Mouse (Mus musculus) MEL (cell line): ENCODE measurements around the gene Prss40.

Experiments used
- CTCF ChIP-seq, 3 experiments: IDR thresholded peaks in 2 of 3; conservative IDR thresholded peaks in 1 of 3; 2 replicates each; pipeline ENCODE4 v1.5.1; 2011 to 2012; ENCODE audit warnings: low read length in 3 of 3, low read depth in 2 of 3, mild to moderate bottlenecking in 2 of 3, improper control_type of control experiment in 1 of 3, inconsistent platforms in 1 of 3, mixed read lengths in 1 of 3, moderate library complexity in 1 of 3; ENCODE audit not compliant: control insufficient read depth in 1 of 3, insufficient read depth in 1 of 3, poor library complexity in 1 of 3, severe bottlenecking in 1 of 3
- EP300 ChIP-seq, 2 experiments: IDR thresholded peaks; 2 replicates each; pipeline ENCODE4 v1.6.1; 2011; ENCODE audit warnings: improper control_type of control experiment in 2 of 2, low read length in 2 of 2, low read depth in 1 of 2, mild to moderate bottlenecking in 1 of 2
- MAFK ChIP-seq: IDR thresholded peaks from 2 replicates; pipeline ENCODE4 v1.6.1; 2011; ENCODE audit warnings: low read depth, mild to moderate bottlenecking, low read length, improper control_type of control experiment, borderline replicate concordance
- MXI1 ChIP-seq: IDR thresholded peaks from 2 replicates; pipeline ENCODE4 v1.6.1; 2011; ENCODE audit warnings: mild to moderate bottlenecking, low read depth, low read length, improper control_type of control experiment
- POLR2A ChIP-seq, 2 experiments: IDR thresholded peaks; 2 replicates each; pipeline ENCODE4 v1.6.1; 2011 to 2012; ENCODE audit warnings: low read length in 2 of 2, mild to moderate bottlenecking in 2 of 2, control low read depth in 1 of 2, improper control_type of control experiment in 1 of 2, low read depth in 1 of 2, moderate library complexity in 1 of 2; ENCODE audit not compliant: control insufficient read depth in 1 of 2, insufficient read depth in 1 of 2, poor library complexity in 1 of 2
- TAL1 ChIP-seq: IDR thresholded peaks from 2 replicates; pipeline ENCODE4 v1.6.1; 2012; ENCODE audit warnings: mild to moderate bottlenecking, inconsistent platforms, low read length, moderate library complexity, mixed read lengths
- USF1 ChIP-seq: IDR thresholded peaks from 2 replicates; pipeline ENCODE4 v1.6.1; 2014; ENCODE audit warnings: low read depth, mild to moderate bottlenecking, inconsistent platforms, low read length, improper control_type of control experiment, moderate library complexity
- ZKSCAN1 ChIP-seq: IDR thresholded peaks from 2 replicates; pipeline ENCODE4 v1.6.1; 2012; ENCODE audit warnings: low read depth, mild to moderate bottlenecking, inconsistent platforms, low read length, improper control_type of control experiment, moderate library complexity
- ZMIZ1 ChIP-seq: IDR thresholded peaks from 2 replicates; pipeline ENCODE4 v1.6.1; 2012; ENCODE audit warnings: low read depth, mild to moderate bottlenecking, inconsistent platforms, low read length, improper control_type of control experiment, moderate library complexity

DNA sequence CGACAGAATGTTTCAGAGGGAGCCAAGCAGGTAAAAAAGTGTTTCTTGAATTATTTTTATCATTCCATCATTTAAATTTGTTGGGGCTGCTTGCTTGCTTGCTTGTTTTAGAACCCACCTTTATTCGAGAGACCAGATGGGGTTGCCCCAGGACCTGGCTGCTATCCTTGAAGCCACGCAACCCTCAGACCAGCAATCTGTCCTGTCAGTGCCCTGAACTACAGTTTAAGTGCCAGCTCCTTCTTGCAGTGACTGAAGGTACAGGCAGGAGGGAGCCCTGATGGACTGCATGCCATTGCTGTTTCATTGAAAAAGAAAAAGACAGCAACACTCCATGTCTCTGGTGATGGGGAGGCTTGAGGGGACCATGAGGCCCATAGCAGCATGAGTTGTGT, 37.9 kb downstream of the Prss40 start:
- no peak for TF ChIP-seq CTCF (IDR thresholded peaks at IDR 0.05 in 2 of 3, conservative IDR thresholded peaks at IDR 0.05 in 1 of 3; ENCODE audit: control insufficient read depth in 1 of 3, insufficient read depth in 1 of 3, low read depth in 2 of 3, low read length in 3 of 3, poor library complexity in 1 of 3, severe bottlenecking in 1 of 3)
- no peak for TF ChIP-seq POLR2A (IDR thresholded peaks at IDR 0.05; ENCODE audit: control insufficient read depth in 1 of 2, insufficient read depth in 1 of 2, low read depth in 1 of 2, low read length in 2 of 2, poor library complexity in 1 of 2)
- TF ChIP-seq ZMIZ1, result no peak
- no peak for TF ChIP-seq EP300 (IDR thresholded peaks at IDR 0.05; ENCODE audit: low read depth in 1 of 2, low read length in 2 of 2)
- TF ChIP-seq USF1, result no peak
- TF ChIP-seq MXI1, result no peak
- no peak for TF ChIP-seq MAFK
- no peak for TF ChIP-seq TAL1
- TF ChIP-seq ZKSCAN1, result no peak
